ENCODE assay signal across 27 mouse cellular contexts in genomic region chr8:94820553-94820952, GRCm38 (mm10). TPM values are rescaled to one million over a fixed set of nuclear protein-coding genes. Genes with fewer than 3 reads are reported as not detected.
DNase-seq lines count a peak whose midpoint lies in the region; ATAC-seq and TF ChIP-seq lines count a peak whose summit lies in the region.
"Had no signal": no experiment of that assay in that cellular context is flagged by ENCODE, and none has a peak within 500 bp of the region (broad histone marks: within the 10 kb centered on the region; RNA-seq: fewer than 3 reads in every experiment).

No protein-coding gene starts in this region.

- no peak overlapping the region for H3K27ac ChIP-seq in kidney, adult 2 months (ENCODE audit: insufficient read depth, low read depth, low read length)
- no peak overlapping the region for H3K27ac ChIP-seq in kidney, embryonic 15.5 days
- H3K27ac ChIP-seq in embryonic facial prominence, embryonic 14.5 days (replicated peaks; ENCODE audit: low read depth, low read length) = no peak overlapping the region
- H3K27ac ChIP-seq: forebrain, embryonic 13.5 days; hindbrain, embryonic 15.5 days; limb, embryonic 15.5 days; neural tube, embryonic 13.5 days had no signal

- H3K27me3 ChIP-seq in kidney, adult 2 months (replicated peaks; ENCODE audit: control insufficient read depth, insufficient read depth, low read length) = no peaks in the 10 kb centered on the region
- H3K27me3 ChIP-seq in kidney, embryonic 15.5 days = no peaks in the 10 kb centered on the region
- H3K27me3 ChIP-seq in embryonic facial prominence, embryonic 14.5 days (replicated peaks; ENCODE audit: control insufficient read depth, insufficient read depth, low read length) = no peaks in the 10 kb centered on the region
- H3K27me3 ChIP-seq: forebrain, embryonic 13.5 days; hindbrain, embryonic 15.5 days; limb, embryonic 15.5 days; megakaryocyte, embryonic 14.5 days; neural tube, embryonic 13.5 days had no signal

- no peaks in the 10 kb centered on the region; the same call in 1 of the 2 replicates for H3K36me3 ChIP-seq in kidney, adult 2 months (ENCODE audit: control insufficient read depth, insufficient read depth, low read length)
- peaks cover 52% of the 10 kb centered on the region for H3K36me3 ChIP-seq in kidney, embryonic 15.5 days
- H3K36me3 ChIP-seq in embryonic facial prominence, embryonic 14.5 days (ENCODE audit: control insufficient read depth, insufficient read depth, low read length) = peaks cover 43% of the 10 kb centered on the region

- intact Hi-C loops in left cerebral cortex, postnatal 4 days (cut with DNase I) = no loop called here

- TF ChIP-seq POLR2A in kidney, adult 2 months (IDR thresholded peaks at IDR 0.05; ENCODE audit: low read depth, low read length) = no peak

- no peak overlapping the region for H3K4me2 ChIP-seq in kidney, embryonic 15.5 days
- no peak overlapping the region for H3K4me2 ChIP-seq in embryonic facial prominence, embryonic 14.5 days (ENCODE audit: low read depth, low read length)
- H3K4me2 ChIP-seq: forebrain, embryonic 13.5 days; heart, embryonic 11.5 days; hindbrain, embryonic 15.5 days; limb, embryonic 15.5 days; neural tube, embryonic 13.5 days had no signal

- no peak for TF ChIP-seq CTCF in kidney, adult 2 months (conservative IDR thresholded peaks at IDR 0.05; ENCODE audit: insufficient read depth, insufficient read length, low read depth, low read length)

- H3K9ac ChIP-seq in kidney, embryonic 15.5 days = no peak overlapping the region
- no peak overlapping the region for H3K9ac ChIP-seq in embryonic facial prominence, embryonic 14.5 days (ENCODE audit: low read depth, low read length)
- H3K9ac ChIP-seq: forebrain, embryonic 13.5 days; hindbrain, embryonic 15.5 days; limb, embryonic 15.5 days; neural tube, embryonic 13.5 days had no signal

- no peak for ATAC-seq in kidney, embryonic 15.5 days (replicated peaks; ENCODE audit: low FRiP score)
- ATAC-seq in embryonic facial prominence, embryonic 14.5 days (ENCODE audit: low read depth) = peak; percentile 42
- no peak for ATAC-seq in megakaryocyte progenitor cell, adult 5-6 weeks (replicated peaks; ENCODE audit: poor library complexity)
- ATAC-seq: forebrain, embryonic 13.5 days had no signal

- no peaks in the 10 kb centered on the region for H3K4me1 ChIP-seq in kidney, adult 2 months (ENCODE audit: control insufficient read depth, insufficient read depth, low read length)
- peaks cover 12% of the 10 kb centered on the region for H3K4me1 ChIP-seq in kidney, embryonic 15.5 days
- no peaks in the 10 kb centered on the region for H3K4me1 ChIP-seq in embryonic facial prominence, embryonic 14.5 days (ENCODE audit: control insufficient read depth, insufficient read depth, low read length)
- H3K4me1 ChIP-seq: forebrain, embryonic 13.5 days; hindbrain, embryonic 15.5 days; limb, embryonic 15.5 days; neural tube, embryonic 13.5 days had no signal

- H3K4me3 ChIP-seq in kidney, adult 2 months (ENCODE audit: insufficient read depth, low read depth, low read length) = no peak overlapping the region
- H3K4me3 ChIP-seq in kidney, embryonic 15.5 days (replicated peaks) = no peak overlapping the region
- H3K4me3 ChIP-seq in embryonic facial prominence, embryonic 14.5 days (ENCODE audit: low read depth, low read length) = no peak overlapping the region
- H3K4me3 ChIP-seq: erythroblast, embryonic 14.5 days; forebrain, embryonic 13.5 days; hindbrain, embryonic 15.5 days; limb, embryonic 15.5 days; megakaryocyte, embryonic 14.5 days; neural tube, embryonic 13.5 days had no signal

- 59% methylated on average over 7 of the region's 7 CpGs for WGBS in kidney, adult 2 months
- 78% methylated on average over 7 of the region's 7 CpGs for WGBS in kidney, embryonic 15.5 days
- WGBS in embryonic facial prominence, embryonic 14.5 days = 61% methylated on average over 7 of the region's 7 CpGs

- peak; percentile 77 for DNase-seq in kidney, adult 2 months
- DNase-seq in R1 (ENCODE audit: low read depth, low spot score) = peak; percentile 42
- peak; percentile 47 for DNase-seq in embryonic facial prominence, embryonic 14.5 days (ENCODE audit: low spot score)
- DNase-seq in kidney, postnatal 14 days = peak; percentile 51
- no peak for DNase-seq in left cerebral cortex, postnatal 4 days
- no peak for DNase-seq in natural killer cell, adult 2 months (ENCODE audit: low spot score in 2 of 2)
- DNase-seq: adrenal gland, postnatal 14 days; cerebellum, adult 2 months; gastrocnemius, postnatal 10 days; heart, adult 11 months; lung, adult 18-20 months; midbrain, embryonic 14.5 days; retina, postnatal 1 day; thymus, postnatal 14 days had no signal

- H3K9me3 ChIP-seq in kidney, embryonic 15.5 days (replicated peaks) = no peaks in the 10 kb centered on the region
- H3K9me3 ChIP-seq in embryonic facial prominence, embryonic 14.5 days (ENCODE audit: control insufficient read depth, low read length) = no peaks in the 10 kb centered on the region
- H3K9me3 ChIP-seq: forebrain, embryonic 13.5 days; hindbrain, embryonic 15.5 days; limb, embryonic 15.5 days; megakaryocyte, embryonic 14.5 days; neural tube, embryonic 13.5 days had no signal

RNA-seq across cellular contexts. Expression of gene Ccl17, which starts 10.3 kb away (rescaled TPM):
- polyA plus RNA-seq in kidney, adult 2 months (2012; rRNA removed) = 0.64 and 1.0 TPM in 2 replicates
- polyA plus RNA-seq in kidney, embryonic 15.5 days (2015; fragmentation: Nextera tagmentation; extraction: Ambion mirVana) = not detected in 2 replicates
- 0.60 and 0.63 TPM in 2 replicates for polyA plus RNA-seq in embryonic facial prominence, embryonic 14.5 days (2014; fragmentation: Nextera tagmentation; extraction: Ambion mirVana)
- 1 to 10 TPM; 2.4 to 2.8 TPM for total RNA-seq in left cerebral cortex, postnatal 4 days (2021)
- 0.34 and 1.5 TPM in 2 replicates for total RNA-seq in megakaryocyte progenitor cell, adult 5-6 weeks (2015)
- not detected in 2 replicates for total RNA-seq in megakaryocyte progenitor cell, adult 5-6 weeks (2017)
- total RNA-seq: adrenal gland, postnatal 14 days; gastrocnemius, postnatal 10 days; hematopoietic stem cell, adult 5-6 weeks had no signal
- polyA plus RNA-seq: erythroblast, embryonic 14.5 days; forebrain, embryonic 13.5 days; heart, postnatal 0 days; intestine, embryonic 14.5 days; limb, embryonic 15.5 days; midbrain, embryonic 14.5 days; neural tube, embryonic 13.5 days; spleen, adult 2 months had no signal

RNA-seq across cellular contexts. Expression of gene Coq9, which starts 17.6 kb away (rescaled TPM):
- polyA plus RNA-seq in kidney, adult 2 months (2012; rRNA removed) = 378 and 521 TPM in 2 replicates
- polyA plus RNA-seq in kidney, embryonic 15.5 days (2015; fragmentation: Nextera tagmentation; extraction: Ambion mirVana) = 81.0 and 83.6 TPM in 2 replicates
- polyA plus RNA-seq in embryonic facial prominence, embryonic 14.5 days (2014; fragmentation: Nextera tagmentation; extraction: Ambion mirVana) = 73.8 and 77.9 TPM in 2 replicates
- 10 to 100 TPM; 41.8 to 42.4 TPM for total RNA-seq in left cerebral cortex, postnatal 4 days (2021)
- total RNA-seq in megakaryocyte progenitor cell, adult 5-6 weeks (2015) = 30.4 and 36.1 TPM in 2 replicates
- 54.2 and 57.8 TPM in 2 replicates for total RNA-seq in megakaryocyte progenitor cell, adult 5-6 weeks (2017)

RNA-seq across cellular contexts. Expression of gene Ciapin1, which starts 17.6 kb away (rescaled TPM):
- 55.8 and 71.2 TPM in 2 replicates for polyA plus RNA-seq in kidney, adult 2 months (2012; rRNA removed)
- 115 and 126 TPM in 2 replicates for polyA plus RNA-seq in kidney, embryonic 15.5 days (2015; fragmentation: Nextera tagmentation; extraction: Ambion mirVana)
- 72.2 and 79.5 TPM in 2 replicates for polyA plus RNA-seq in embryonic facial prominence, embryonic 14.5 days (2014; fragmentation: Nextera tagmentation; extraction: Ambion mirVana)
- 10 to 100 TPM; 84.3 to 84.6 TPM for total RNA-seq in left cerebral cortex, postnatal 4 days (2021)
- 29.3 and 34.5 TPM in 2 replicates for total RNA-seq in megakaryocyte progenitor cell, adult 5-6 weeks (2015)
- 49.1 and 58.0 TPM in 2 replicates for total RNA-seq in megakaryocyte progenitor cell, adult 5-6 weeks (2017)

RNA-seq across cellular contexts. Expression of gene Polr2c, which starts 36.7 kb away (rescaled TPM):
- polyA plus RNA-seq in kidney, adult 2 months (2012; rRNA removed) = 107 and 112 TPM in 2 replicates
- polyA plus RNA-seq in kidney, embryonic 15.5 days (2015; fragmentation: Nextera tagmentation; extraction: Ambion mirVana) = 155 and 157 TPM in 2 replicates
- polyA plus RNA-seq in embryonic facial prominence, embryonic 14.5 days (2014; fragmentation: Nextera tagmentation; extraction: Ambion mirVana) = 121 and 129 TPM in 2 replicates
- total RNA-seq in left cerebral cortex, postnatal 4 days (2021) = 10 to 100 TPM; 53.6 to 63.3 TPM
- 64.3 and 66.4 TPM in 2 replicates for total RNA-seq in megakaryocyte progenitor cell, adult 5-6 weeks (2015)
- 55.2 and 65.0 TPM in 2 replicates for total RNA-seq in megakaryocyte progenitor cell, adult 5-6 weeks (2017)

RNA-seq across cellular contexts. Expression of gene Cx3cl1, which starts 48.7 kb away (rescaled TPM):
- 148 and 169 TPM in 2 replicates for polyA plus RNA-seq in kidney, adult 2 months (2012; rRNA removed)
- 9.6 and 9.8 TPM in 2 replicates for polyA plus RNA-seq in kidney, embryonic 15.5 days (2015; fragmentation: Nextera tagmentation; extraction: Ambion mirVana)
- polyA plus RNA-seq in embryonic facial prominence, embryonic 14.5 days (2014; fragmentation: Nextera tagmentation; extraction: Ambion mirVana) = 7.9 and 8.3 TPM in 2 replicates
- 100 to 1,000 TPM in 1 of 2 experiments, 10 to 100 TPM in 1; 88.5 to 111 TPM for total RNA-seq in left cerebral cortex, postnatal 4 days (2021)
- 0.57 TPM in 1 of 2 replicates, not detected in the other for total RNA-seq in megakaryocyte progenitor cell, adult 5-6 weeks (2015)
- total RNA-seq in megakaryocyte progenitor cell, adult 5-6 weeks (2017) = not detected in 2 replicates

Comparison
In these comparisons a context has a peak if more than half of its experiments do, and no peak if none do; other contexts are left out.
1. DNase-seq: peak in kidney, adult 2 months (single experiment), R1 (single experiment), embryonic facial prominence, embryonic 14.5 days (single experiment) and kidney, postnatal 14 days (single experiment); none in left cerebral cortex, postnatal 4 days (single experiment) and natural killer cell, adult 2 months (0 of 2).